Mouse (Mus musculus) liver, adult 2 months (tissue): ENCODE results near the gene Ngfr. TPM values are rescaled to one million over a fixed set of nuclear protein-coding genes. Genes with fewer than 3 reads are reported as not detected.
A peak's percentile ranks its signal among the peaks of the same experiment; 100 is the strongest.

Experiments used
- DNase-seq: peaks from one replicate; pipeline ENCODE4 v3.0.0-alpha.2; 2011; ENCODE audit warnings: low read depth, low spot score; ENCODE audit errors: extremely low read depth
- H3K27ac ChIP-seq: fragments of 200-500 bp; replicated peaks from 2 replicates; pipeline ENCODE4 v1.5.1; 2012; ENCODE audit warnings: low read depth, mild to moderate bottlenecking, control low read depth, inconsistent platforms, low read length; ENCODE audit not compliant: insufficient read depth
- H3K27me3 ChIP-seq: fragments of 200-500 bp; 2 replicates; pipeline ENCODE4 v1.6.1; 2012; ENCODE audit warnings: mild to moderate bottlenecking, moderate library complexity, low read length, inconsistent platforms; ENCODE audit not compliant: control insufficient read depth, insufficient read depth
- H3K36me3 ChIP-seq: fragments of 200-500 bp; 2 replicates; pipeline ENCODE4 v1.6.1; 2012; ENCODE audit warnings: low read length, inconsistent platforms; ENCODE audit not compliant: control insufficient read depth, insufficient read depth
- H3K4me1 ChIP-seq: fragments of 200-500 bp; 2 replicates; pipeline ENCODE4 v1.6.1; 2011; ENCODE audit warnings: low read length; ENCODE audit not compliant: control insufficient read depth, insufficient read depth
- H3K4me3 ChIP-seq: fragments of 200-500 bp; 2 replicates; pipeline ENCODE4 v1.5.1; 2011; ENCODE audit warnings: low read depth, mild to moderate bottlenecking, control low read depth, low read length, moderate library complexity; ENCODE audit not compliant: insufficient read depth
- H3K79me2 ChIP-seq: fragments of 200-500 bp; 2 replicates; pipeline ENCODE4 v1.6.1; 2012; ENCODE audit warnings: inconsistent platforms, mild to moderate bottlenecking, low read length, moderate library complexity; ENCODE audit not compliant: control insufficient read depth, insufficient read depth
- H3K9ac ChIP-seq: fragments of 200-500 bp; 2 replicates; pipeline ENCODE4 v1.6.1; 2012; ENCODE audit warnings: low read depth, mild to moderate bottlenecking, control low read depth, inconsistent platforms, low read length
- CTCF ChIP-seq: fragments of 200-500 bp; IDR thresholded peaks from 2 replicates; pipeline ENCODE4 v1.5.1; 2011; ENCODE audit warnings: low read depth, low read length, control low read depth
- POLR2A ChIP-seq: fragments of 200-500 bp; IDR thresholded peaks from 2 replicates; pipeline ENCODE4 v1.6.1; 2011; ENCODE audit warnings: low read length, control low read depth; ENCODE audit not compliant: insufficient read depth; ENCODE audit errors: extremely low read depth
- WGBS: fragments of 180-500 bp; shearing (Covaris S2); methylation state at CpG from one replicate; pipeline ENCODE4 v1.1.7; 2018; 5-methylcytosine and 5-hydroxymethylcytosine counted together
- polyA plus RNA-seq: library from polyadenylated mRNA; depleted of rRNA; stranded (reverse); fragments of >200 nt; gene quantifications from 2 replicates; pipeline ENCODE4 v1.2.3, GENCODE M21; 2012
- total RNA-seq: library from RNA; depleted of rRNA; stranded (reverse); fragments of >200 nt; gene quantifications from 2 replicates; pipeline ENCODE4 v1.2.3, GENCODE M21; 2014

The Ngfr gene
- total and polyA plus RNA-seq, 2 experiments: 1.0 to 4.9 TPM

DNA sequence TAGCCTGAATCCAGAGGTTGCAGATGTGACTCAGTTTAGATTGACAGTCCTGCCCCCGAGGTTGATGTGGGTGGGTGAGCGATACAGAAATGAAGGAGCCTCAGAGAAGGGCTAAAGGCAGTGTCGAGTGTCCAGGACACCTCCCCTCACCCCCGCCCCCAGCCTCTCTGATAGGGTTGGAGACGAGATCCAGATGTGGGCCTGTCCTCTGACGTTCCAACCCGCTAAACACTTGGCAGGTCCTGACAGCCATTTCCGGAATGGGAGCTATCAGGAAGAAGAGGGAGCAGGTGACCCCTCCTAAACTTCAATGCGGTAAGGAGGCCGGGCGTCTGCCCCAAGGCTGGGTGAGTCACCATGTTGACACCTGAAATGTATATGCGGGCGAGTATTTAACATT, 11.7 kb downstream of the Ngfr start:
- DNase-seq: no peak
- Histone ChIP-seq H3K4me3 (no peak overlapping the region), H3K27ac (no peak overlapping the region), H3K79me2 (no peaks in the 10 kb centered on the region), H3K36me3 (no peaks in the 10 kb centered on the region), H3K4me1 (peaks cover 1% of the 10 kb centered on the region; the same call in 1 of the 2 replicates), H3K9ac (no peak overlapping the region), H3K27me3 (peaks cover 9% of the 10 kb centered on the region; the same call in 1 of the 2 replicates)
- WGBS: 63% methylated on average over 13 of the region's 13 CpGs
- no peak for TF ChIP-seq CTCF
- no peak for TF ChIP-seq POLR2A

DNA sequence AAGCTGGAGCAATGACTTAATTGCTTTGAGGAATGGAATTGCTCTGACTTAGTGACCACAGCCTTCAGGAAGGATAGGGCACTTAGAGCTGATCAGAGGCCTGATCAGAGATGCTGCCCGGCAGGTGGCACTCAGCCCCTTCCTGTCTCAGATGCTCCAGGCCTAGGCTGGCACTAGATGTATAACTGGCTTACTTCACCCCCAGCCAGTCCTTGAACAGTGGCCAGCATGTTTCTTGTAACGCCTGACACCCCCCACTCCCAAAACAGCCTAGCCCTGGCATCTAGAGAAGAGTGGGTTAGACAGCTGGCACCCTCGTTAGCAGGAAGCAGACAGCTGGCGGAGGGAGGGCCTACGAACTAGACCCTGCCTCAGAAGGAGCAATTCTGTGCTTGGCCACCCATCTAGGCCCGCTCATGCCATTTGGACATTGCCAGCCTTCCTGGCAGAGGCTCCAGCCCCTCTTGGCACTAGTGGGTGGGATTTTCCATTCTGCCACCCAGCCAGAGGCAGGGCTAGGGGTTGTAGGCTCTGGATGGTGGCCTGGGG, 12.7 kb downstream of the Ngfr start:
- H3K27ac ChIP-seq: no peak overlapping the region
- no peak overlapping the region for H3K9ac ChIP-seq
- peaks cover 1% of the 10 kb centered on the region; the same call in 1 of the 2 replicates for H3K4me1 ChIP-seq
- H3K79me2 ChIP-seq: no peaks in the 10 kb centered on the region
- H3K4me3 ChIP-seq: no peak overlapping the region
- no peak for DNase-seq
- TF ChIP-seq POLR2A: no peak
- no peak for TF ChIP-seq CTCF
- no peaks in the 10 kb centered on the region for H3K36me3 ChIP-seq
- peaks cover 9% of the 10 kb centered on the region; the same call in 1 of the 2 replicates for H3K27me3 ChIP-seq
- 87% methylated on average over 6 of the region's 6 CpGs for WGBS

DNA sequence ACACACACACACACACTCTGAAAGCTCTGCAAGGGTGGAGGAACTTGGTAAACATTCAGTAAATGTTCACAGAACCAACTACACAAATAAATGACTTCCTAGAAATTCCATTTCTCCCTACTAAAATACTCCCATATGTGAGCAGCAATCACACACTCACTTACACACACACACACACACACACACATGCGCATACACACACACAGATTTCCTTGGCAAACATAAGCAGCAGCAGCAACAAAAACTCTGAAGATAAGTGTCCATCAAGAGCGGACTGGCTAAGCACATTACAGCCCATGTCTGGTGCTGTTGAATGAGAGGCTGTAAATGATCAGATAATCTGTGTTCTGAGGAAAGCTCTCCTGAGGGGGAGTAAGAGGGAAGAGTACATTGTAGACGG, 15.3 kb downstream of the Ngfr start:
- H3K36me3 ChIP-seq: no peaks in the 10 kb centered on the region
- no peak overlapping the region for H3K27ac ChIP-seq
- H3K79me2 ChIP-seq: no peaks in the 10 kb centered on the region
- WGBS: 59% methylated on average over 3 of the region's 3 CpGs
- no peak overlapping the region for H3K9ac ChIP-seq
- H3K4me3 ChIP-seq: no peak overlapping the region
- TF ChIP-seq CTCF: no peak
- TF ChIP-seq POLR2A: no peak
- H3K4me1 ChIP-seq: no peaks in the 10 kb centered on the region
- DNase-seq: no peak
- no peaks in the 10 kb centered on the region for H3K27me3 ChIP-seq

DNA sequence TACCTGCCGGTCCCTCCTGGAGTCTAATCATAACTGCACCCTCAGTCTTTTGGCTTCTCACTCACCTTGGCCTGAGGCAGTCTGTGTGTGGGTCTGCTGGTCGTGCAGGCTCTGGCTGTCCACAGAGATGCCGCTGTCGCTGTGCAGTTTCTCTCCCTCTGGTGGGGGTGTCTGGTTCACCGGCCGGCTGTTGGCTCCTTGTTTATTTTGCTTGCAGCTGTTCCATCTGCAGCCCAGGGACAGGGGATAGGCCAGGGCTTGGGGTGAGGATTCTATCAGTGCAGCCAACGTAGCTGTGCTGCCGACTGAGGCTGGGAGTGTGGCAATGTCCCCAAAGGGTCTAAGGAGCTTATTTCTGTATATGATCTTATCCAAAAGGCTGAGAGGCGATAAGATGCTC, 15.8 kb downstream of the Ngfr start:
- H3K4me1 ChIP-seq: no peaks in the 10 kb centered on the region
- no peak overlapping the region for H3K4me3 ChIP-seq
- no peaks in the 10 kb centered on the region for H3K79me2 ChIP-seq
- WGBS: 22% methylated on average over 9 of the region's 9 CpGs
- H3K9ac ChIP-seq: no peak overlapping the region
- TF ChIP-seq POLR2A: no peak
- no peak for TF ChIP-seq CTCF
- no peak overlapping the region for H3K27ac ChIP-seq
- peak; percentile 8 for DNase-seq
- no peaks in the 10 kb centered on the region for H3K27me3 ChIP-seq
- H3K36me3 ChIP-seq: no peaks in the 10 kb centered on the region

DNA sequence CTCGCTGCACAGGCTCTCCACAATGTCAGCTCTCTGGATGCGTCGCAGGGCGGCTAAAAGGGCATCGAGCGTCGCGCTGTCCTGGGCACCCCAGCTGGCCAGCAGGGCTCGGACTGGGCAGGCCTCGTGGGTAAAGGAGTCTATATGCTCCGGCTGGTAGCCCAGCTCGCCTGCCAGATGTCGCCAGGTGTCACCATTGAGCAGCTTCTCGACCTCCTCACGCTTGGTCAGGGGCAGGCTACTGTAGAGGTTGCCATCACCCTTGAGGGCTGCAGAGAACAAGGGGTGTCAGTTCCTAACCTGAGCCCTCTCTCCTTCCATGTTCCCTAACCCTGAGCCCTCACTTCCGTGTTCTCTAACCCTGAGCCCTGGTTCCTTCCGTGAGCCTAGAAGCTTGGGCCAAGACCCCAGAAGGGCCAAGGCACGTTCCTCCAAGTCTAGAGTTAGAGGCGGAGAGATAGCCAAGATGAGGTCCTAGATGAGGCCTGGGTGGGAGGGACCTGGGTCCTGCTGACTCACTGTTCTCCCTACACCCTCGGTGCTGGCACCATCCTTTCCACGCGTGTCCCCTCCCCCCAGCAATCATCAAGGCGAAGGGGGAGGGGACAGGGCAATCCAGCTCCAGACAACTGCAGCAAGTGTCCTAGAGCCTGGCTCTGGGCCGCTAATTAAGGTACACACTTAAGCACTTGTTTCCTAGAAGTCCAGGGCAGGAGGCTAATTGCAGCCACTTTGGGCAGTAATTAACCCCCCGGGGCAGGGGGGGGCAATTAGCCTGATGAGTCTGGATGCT, 16.5 kb downstream of the Ngfr start:
- Histone ChIP-seq H3K79me2 (no peaks in the 10 kb centered on the region), H3K27ac (no peak overlapping the region), H3K9ac (no peak overlapping the region), H3K27me3 (no peaks in the 10 kb centered on the region), H3K4me1 (no peaks in the 10 kb centered on the region), H3K4me3 (no peak overlapping the region), H3K36me3 (no peaks in the 10 kb centered on the region)
- 57% methylated on average over 25 of the region's 25 CpGs for WGBS
- no peak for DNase-seq
- TF ChIP-seq POLR2A: no peak
- TF ChIP-seq CTCF: no peak

DNA sequence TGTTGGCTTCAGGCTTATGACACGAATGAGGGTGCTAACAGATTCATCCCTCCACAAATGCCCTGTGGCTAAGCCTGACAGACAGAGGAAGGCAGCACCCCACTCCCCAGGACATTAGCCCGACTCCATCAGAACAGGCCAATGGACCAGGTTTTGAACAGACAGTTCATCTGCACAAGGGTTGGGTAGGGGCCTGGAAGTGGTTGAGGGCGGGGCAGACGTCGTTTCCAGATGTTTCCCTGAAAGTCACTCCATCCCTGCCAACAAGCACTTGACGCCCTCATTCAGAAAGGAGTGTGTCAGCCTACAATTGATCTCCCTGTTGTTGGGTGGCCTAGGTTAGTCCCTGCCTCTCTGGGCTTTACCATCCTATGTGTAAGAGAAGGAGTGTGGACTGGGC, 17.6 kb downstream of the Ngfr start:
- no peak for TF ChIP-seq POLR2A
- H3K9ac ChIP-seq: no peak overlapping the region
- no peaks in the 10 kb centered on the region for H3K4me1 ChIP-seq
- WGBS: 85% methylated on average over 6 of the region's 6 CpGs
- no peaks in the 10 kb centered on the region for H3K36me3 ChIP-seq
- no peaks in the 10 kb centered on the region for H3K79me2 ChIP-seq
- H3K4me3 ChIP-seq: no peak overlapping the region
- H3K27me3 ChIP-seq: no peaks in the 10 kb centered on the region
- H3K27ac ChIP-seq: no peak overlapping the region
- no peak for DNase-seq
